Mouse (Mus musculus) layer of hippocampus, adult 11-12 months (tissue): ENCODE measurements at regions not wholly inside any gene's neighbourhood (a gene's known extent, or its start where the extent isn't known, plus 50 kb on each side); places are given as distances from the start of the nearest gene placed in this dataset.

Experiments used
- DNase-seq: peaks from one replicate; pipeline ENCODE4 v3.0.0; 2022; ENCODE audit warnings: low spot score

DNA sequence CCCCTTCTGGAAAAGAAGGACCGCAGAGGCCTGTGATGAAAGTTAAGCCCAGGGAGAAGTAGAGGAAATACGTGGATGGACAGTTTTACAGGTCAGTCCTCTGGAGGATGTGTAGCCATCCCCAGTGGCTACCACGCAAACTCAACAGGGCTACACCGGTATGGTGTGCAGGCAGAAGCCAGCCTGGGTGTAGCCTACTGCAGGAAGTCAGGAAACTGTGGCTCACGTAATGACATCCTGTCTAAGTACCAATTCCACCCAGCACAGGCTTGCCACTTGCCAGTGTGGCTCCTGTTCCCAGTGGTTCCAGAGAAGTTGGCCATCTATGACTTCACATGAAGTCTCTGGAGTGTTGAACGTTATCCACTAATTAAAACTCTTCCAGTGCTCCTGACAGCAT, 105.0 kb downstream of the Plxna1 start:
- no peak for DNase-seq

DNA sequence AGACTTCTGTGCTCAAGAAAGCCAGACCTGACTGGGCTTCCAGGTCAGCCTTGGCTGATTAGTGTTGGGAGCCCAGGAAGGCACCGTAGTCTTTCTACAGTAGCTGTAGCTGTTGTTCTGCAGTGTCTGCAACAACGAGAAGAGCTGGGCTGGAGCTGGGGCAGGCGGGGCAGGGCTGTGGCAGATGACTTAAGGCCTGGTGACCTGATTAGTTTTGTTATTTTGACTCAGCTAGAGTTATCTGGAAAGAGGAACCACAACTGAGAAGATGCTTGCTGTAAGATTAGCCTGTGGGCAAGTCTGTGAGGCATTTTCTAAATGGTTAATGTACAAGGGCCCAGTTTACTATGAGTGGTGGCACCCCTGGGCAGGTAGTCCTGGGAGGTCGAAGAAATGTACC, 104.3 kb downstream of the Plxna1 start:
- DNase-seq, result no peak

DNA sequence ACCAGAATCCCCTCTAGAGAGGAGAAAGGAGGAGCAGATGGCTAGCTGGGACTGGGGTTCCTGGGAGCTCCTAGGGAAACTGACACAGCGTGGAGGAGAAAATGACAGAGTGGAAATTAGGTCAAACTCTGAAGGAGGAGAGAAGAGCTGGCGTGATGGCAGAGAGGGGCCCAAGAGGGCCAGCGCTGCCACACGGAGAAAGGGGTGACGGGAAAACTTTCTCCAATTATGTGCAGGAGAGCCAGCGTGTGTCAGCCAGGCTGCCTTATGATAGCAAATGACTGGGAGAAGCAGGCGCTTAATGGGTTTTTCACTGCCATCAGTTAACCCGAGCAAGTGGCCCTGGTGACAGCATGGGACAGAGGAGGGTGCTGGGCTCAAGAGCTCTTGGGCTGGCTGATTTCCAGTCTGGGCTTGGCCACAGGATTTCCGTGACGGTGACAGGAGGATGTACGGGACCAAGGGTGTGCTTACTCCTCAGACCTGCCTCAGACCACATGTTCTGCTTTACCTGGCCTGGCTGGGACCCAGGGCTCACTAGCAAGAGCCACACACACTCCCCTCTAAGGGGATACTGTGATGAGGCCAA, 102.9 kb downstream of the Plxna1 start:
- no peak for DNase-seq

DNA sequence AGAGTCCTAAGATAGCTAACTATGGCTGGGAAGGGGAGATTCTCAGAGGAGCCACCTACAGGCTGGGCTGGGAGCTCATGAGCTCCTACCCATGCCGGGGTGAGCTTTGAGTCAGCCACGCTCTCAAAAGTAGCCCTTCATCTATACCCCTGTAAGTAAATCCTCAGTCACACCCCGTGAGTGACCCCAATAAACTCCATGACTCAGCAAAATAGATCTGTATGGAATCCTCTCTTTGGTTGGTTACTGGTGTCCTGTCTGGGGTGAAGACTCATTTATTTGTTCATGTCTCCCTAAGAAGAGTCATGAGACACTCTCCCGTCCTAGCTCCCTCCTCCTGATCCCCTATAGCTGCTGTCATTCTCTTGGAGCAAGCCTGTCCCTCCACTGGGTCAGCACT, 99.5 kb downstream of the Plxna1 start:
- no peak for DNase-seq

DNA sequence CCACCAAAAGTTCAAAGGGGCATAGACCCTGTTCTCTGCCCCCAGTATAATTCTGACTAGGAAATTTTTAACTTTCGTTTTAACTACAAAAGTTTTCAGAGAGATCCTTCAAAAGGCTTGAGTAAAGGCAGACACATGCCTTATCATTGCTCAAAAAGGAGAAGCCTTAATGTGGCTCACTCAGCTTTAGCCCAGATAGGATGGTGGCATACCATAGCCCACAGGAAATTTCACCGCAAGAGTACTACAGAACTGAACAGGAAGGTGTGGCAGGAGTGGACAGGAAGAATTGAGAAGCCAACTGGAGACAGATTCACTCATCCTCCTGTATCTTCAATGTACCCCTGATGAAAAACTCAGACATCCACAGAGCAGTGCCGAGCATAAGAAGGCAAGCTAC, 97.1 kb downstream of the Plxna1 start:
- no peak for DNase-seq
